Mouse (Mus musculus): Measurements from ENCODE around the gene Clstn1. TPM values are rescaled to one million over a fixed set of nuclear protein-coding genes. Genes with fewer than 3 reads are reported as not detected.
"Not testable (repeated sequence)": the region's sequence is repeated elsewhere in the genome, so short reads cannot be mapped to it uniquely, and the experiment has no call there.

Gene Clstn1
- polyA plus RNA-seq, 1 experiment from 2014 or later = 60.4 TPM

DNA sequence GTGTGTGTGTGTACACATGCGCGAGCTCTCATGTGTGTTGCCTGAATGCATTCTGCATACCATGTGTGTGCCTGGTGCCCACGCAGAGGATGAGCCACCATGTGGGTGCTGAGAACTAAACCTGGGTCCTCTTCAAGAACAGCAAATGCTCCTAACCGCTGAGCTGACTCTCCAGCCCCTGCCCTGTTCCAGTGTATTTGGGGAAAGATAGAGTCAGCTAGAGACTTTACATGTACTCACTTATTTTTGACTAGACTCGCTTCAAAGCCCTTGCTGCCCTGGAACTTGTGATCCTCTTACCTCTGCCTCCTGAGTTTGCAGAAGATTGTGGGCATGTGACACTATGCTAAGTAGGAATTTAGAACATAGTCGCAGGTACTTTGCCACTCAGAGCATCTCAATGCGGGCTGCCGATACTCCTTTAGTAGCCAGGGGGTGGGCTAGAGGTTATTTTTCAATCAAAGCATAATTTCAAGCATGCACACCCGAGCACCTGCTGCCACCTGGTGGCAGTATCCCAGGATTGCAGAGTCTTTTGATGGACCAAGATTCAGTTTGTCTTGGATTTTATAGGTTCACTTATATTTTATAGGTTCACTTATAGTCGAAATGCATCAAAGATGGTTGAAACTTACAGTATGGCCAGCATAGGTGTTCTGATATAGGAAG, 25.2 kb downstream of the Clstn1 start:
- no peak overlapping the region for H3K9ac ChIP-seq (ENCODE audit: low read depth, low read length)
- H3K27ac ChIP-seq (ENCODE audit: low read depth, low read length) = no peak overlapping the region
- no peak for ATAC-seq
- peaks cover 22% of the 10 kb centered on the region for H3K4me1 ChIP-seq (ENCODE audit: control insufficient read depth, insufficient read depth, low read depth, low read length)
- no peak overlapping the region for H3K4me3 ChIP-seq (ENCODE audit: low read length)
- H3K27me3 ChIP-seq (replicated peaks; ENCODE audit: control insufficient read depth, insufficient read depth, low read length) = no peaks in the 10 kb centered on the region
- H3K9me3 ChIP-seq (ENCODE audit: control insufficient read depth, low read length) = no peaks in the 10 kb centered on the region; the same call in 1 of the 2 replicates
- peaks cover 3% of the 10 kb centered on the region for H3K36me3 ChIP-seq (ENCODE audit: control insufficient read depth, insufficient read depth, low read length)
- WGBS = 51% methylated on average over 10 of the region's 10 CpGs
- no peak overlapping the region for H3K4me2 ChIP-seq (ENCODE audit: low read length)

DNA sequence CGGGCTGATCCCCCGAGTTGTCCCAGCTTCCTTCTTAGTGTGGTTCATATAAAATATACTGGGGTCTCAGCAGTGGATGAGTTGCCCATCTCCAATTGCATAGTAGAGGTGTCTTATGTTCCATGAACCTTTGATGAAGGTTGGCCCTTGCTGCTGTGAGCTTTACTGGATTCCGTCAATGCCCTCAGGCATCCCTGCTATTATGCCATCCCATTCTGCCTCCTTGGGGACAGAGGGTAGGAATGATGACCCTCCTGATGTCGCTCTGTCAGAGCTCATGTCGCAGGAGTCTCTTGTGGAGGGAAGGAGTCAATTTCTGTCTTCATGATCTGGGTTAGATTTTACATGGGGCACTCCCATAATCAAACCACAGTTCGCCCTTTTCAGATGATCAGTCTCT, 27.2 kb downstream of the Clstn1 start:
- H3K36me3 ChIP-seq (ENCODE audit: control insufficient read depth, insufficient read depth, low read length); H3K9ac ChIP-seq (ENCODE audit: low read depth, low read length); H3K9me3 ChIP-seq (ENCODE audit: control insufficient read depth, low read length); ATAC-seq; H3K4me2 ChIP-seq (ENCODE audit: low read length); H3K27me3 ChIP-seq (replicated peaks; ENCODE audit: control insufficient read depth, insufficient read depth, low read length); H3K4me1 ChIP-seq (ENCODE audit: control insufficient read depth, insufficient read depth, low read depth, low read length); H3K27ac ChIP-seq (ENCODE audit: low read depth, low read length); H3K4me3 ChIP-seq (ENCODE audit: low read length): not testable (repeated sequence)
- 76% methylated on average over 6 of the region's 6 CpGs for WGBS

DNA sequence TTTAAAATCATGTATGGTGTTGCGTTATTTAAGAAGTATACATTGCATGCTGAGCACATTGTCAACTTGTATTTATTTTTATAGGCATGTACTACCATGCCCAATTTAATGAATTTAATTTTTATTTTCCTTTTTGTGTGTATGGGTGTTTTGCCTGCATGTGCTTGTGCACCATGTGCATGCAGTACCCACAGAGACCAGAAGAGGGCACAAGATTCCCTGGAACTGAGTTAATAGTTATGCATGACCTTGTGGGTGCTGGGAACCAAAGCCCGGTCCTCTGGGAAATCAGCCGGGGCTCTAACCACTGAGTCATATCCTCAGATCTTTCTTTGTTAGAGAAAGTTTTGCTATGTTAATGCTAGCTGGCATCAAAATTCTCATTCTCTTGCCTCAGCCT, 28.6 kb downstream of the Clstn1 start:
- no peak overlapping the region for H3K4me2 ChIP-seq (ENCODE audit: low read length)
- no peak for ATAC-seq
- H3K27me3 ChIP-seq (replicated peaks; ENCODE audit: control insufficient read depth, insufficient read depth, low read length) = no peaks in the 10 kb centered on the region
- no peaks in the 10 kb centered on the region for H3K4me1 ChIP-seq (ENCODE audit: control insufficient read depth, insufficient read depth, low read depth, low read length)
- WGBS = 96% methylated on average over 3 of the region's 3 CpGs
- peaks cover 3% of the 10 kb centered on the region for H3K36me3 ChIP-seq (ENCODE audit: control insufficient read depth, insufficient read depth, low read length)
- H3K27ac ChIP-seq (ENCODE audit: low read depth, low read length) = no peak overlapping the region
- no peak overlapping the region for H3K9ac ChIP-seq (ENCODE audit: low read depth, low read length)
- H3K4me3 ChIP-seq (ENCODE audit: low read length) = no peak overlapping the region
- H3K9me3 ChIP-seq (ENCODE audit: control insufficient read depth, low read length) = no peaks in the 10 kb centered on the region; the same call in 1 of the 2 replicates

DNA sequence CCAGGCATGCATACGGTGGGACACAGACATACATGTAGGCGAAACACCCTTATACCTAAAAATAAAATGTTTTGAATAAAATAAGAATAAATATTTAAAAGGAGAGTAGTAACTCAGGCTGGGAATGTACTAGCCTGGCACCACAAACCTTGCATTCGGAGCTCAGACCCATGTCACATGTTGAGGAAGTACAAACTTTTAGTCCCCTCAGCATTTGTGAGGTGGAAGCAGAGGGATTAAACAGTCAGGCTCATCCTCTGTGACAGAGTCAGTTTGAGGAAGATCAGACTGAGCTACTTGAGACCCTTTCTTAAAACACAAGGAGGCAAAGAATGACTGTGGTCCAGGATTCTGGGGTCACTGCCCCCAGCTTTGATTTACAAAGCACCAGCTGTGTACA, 30.7 kb downstream of the Clstn1 start:
- ATAC-seq; H3K27me3 ChIP-seq (replicated peaks; ENCODE audit: control insufficient read depth, insufficient read depth, low read length); H3K4me1 ChIP-seq (ENCODE audit: control insufficient read depth, insufficient read depth, low read depth, low read length); H3K27ac ChIP-seq (ENCODE audit: low read depth, low read length); H3K4me3 ChIP-seq (ENCODE audit: low read length); H3K9ac ChIP-seq (ENCODE audit: low read depth, low read length); H3K9me3 ChIP-seq (ENCODE audit: control insufficient read depth, low read length); H3K4me2 ChIP-seq (ENCODE audit: low read length); H3K36me3 ChIP-seq (ENCODE audit: control insufficient read depth, insufficient read depth, low read length): not testable (repeated sequence)
- WGBS = 97% methylated on average over 3 of the region's 3 CpGs

DNA sequence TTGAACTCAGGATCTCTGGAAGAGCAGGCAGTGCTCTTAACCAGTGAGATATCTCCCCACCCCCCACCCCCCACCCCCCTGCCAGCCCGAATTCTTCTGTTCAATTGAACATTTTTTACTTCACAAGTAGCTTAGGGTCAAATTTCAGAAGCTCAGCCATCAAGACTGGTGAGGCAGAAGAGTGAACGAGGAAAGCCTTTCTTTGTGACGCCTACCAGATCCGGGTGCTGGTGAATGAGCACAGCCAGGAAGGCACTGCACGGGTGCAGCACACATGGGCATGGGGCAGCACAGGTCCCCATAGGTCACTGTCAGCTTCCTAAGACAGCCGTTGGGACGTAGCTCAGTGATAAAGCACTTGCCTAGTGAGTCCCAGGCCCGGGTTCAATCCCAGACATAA, 33.7 kb downstream of the Clstn1 start:
- H3K27me3 ChIP-seq (replicated peaks; ENCODE audit: control insufficient read depth, insufficient read depth, low read length) = no peaks in the 10 kb centered on the region
- H3K27ac ChIP-seq (ENCODE audit: low read depth, low read length) = no peak overlapping the region
- WGBS = 32% methylated on average over 8 of the region's 8 CpGs
- no peaks in the 10 kb centered on the region; the same call in 1 of the 2 replicates for H3K4me1 ChIP-seq (ENCODE audit: control insufficient read depth, insufficient read depth, low read depth, low read length)
- ATAC-seq = no peak
- H3K36me3 ChIP-seq (ENCODE audit: control insufficient read depth, insufficient read depth, low read length) = peaks cover under 1% of the 10 kb centered on the region
- H3K4me3 ChIP-seq (ENCODE audit: low read length) = no peak overlapping the region
- no peak overlapping the region for H3K4me2 ChIP-seq (ENCODE audit: low read length)
- no peak overlapping the region for H3K9ac ChIP-seq (ENCODE audit: low read depth, low read length)
- no peaks in the 10 kb centered on the region; the same call in 1 of the 2 replicates for H3K9me3 ChIP-seq (ENCODE audit: control insufficient read depth, low read length)

DNA sequence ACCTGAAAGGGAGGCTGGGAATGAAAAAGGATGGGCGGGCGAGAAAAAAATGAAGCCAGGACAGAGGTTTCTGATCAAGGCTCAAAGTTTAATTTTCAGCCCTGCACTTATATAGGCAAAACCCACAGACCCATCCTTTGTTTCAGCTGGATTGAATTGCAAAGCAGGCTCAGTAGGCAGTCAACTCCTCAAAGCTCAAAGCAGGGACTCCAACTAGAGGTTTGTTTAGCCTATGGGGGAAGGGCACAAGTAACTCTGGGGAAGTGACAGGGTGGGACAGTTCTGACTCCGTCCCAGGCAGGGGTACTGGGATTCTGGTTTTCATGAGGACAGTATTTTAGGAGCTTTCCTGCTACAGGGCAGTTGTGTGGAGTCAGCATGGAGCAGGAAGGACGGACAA, 35.0 kb downstream of the Clstn1 start:
- Histone ChIP-seq H3K27me3 (replicated peaks; ENCODE audit: control insufficient read depth, insufficient read depth, low read length) (no peaks in the 10 kb centered on the region), H3K27ac (ENCODE audit: low read depth, low read length) (no peak overlapping the region), H3K4me1 (ENCODE audit: control insufficient read depth, insufficient read depth, low read depth, low read length) (peaks cover under 1% of the 10 kb centered on the region; the same call in 1 of the 2 replicates), H3K9me3 (ENCODE audit: control insufficient read depth, low read length) (no peaks in the 10 kb centered on the region), H3K9ac (ENCODE audit: low read depth, low read length) (no peak overlapping the region), H3K4me3 (ENCODE audit: low read length) (no peak overlapping the region), H3K4me2 (ENCODE audit: low read length) (no peak overlapping the region), H3K36me3 (ENCODE audit: control insufficient read depth, insufficient read depth, low read length) (no peaks in the 10 kb centered on the region)
- no peak for ATAC-seq
- WGBS = 42% methylated on average over 4 of the region's 4 CpGs

DNA sequence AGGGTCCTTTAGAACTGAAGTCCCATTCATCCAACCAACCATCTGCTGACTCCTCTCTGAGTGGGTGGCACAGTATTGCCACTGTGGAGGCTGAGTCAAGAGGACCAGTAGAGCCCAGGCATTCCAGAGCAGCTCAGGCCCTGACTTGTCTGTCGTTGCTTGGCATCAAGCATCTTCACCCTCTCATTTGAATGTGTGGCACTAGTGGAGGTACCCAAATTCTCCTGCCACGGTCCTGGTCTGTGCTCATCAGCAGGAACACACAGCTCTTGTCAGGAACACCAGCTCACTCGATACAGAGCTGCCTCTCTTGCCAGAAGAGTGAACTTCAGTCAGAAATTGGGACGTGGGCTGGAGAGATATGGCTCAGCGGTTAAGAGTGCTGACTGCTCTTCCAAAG, 37.4 kb downstream of the Clstn1 start:
- H3K27me3 ChIP-seq (replicated peaks; ENCODE audit: control insufficient read depth, insufficient read depth, low read length) = no peaks in the 10 kb centered on the region
- no peaks in the 10 kb centered on the region for H3K9me3 ChIP-seq (ENCODE audit: control insufficient read depth, low read length)
- WGBS = 88% methylated on average over 5 of the region's 5 CpGs
- H3K36me3 ChIP-seq (ENCODE audit: control insufficient read depth, insufficient read depth, low read length) = no peaks in the 10 kb centered on the region
- no peak overlapping the region for H3K4me2 ChIP-seq (ENCODE audit: low read length)
- no peak overlapping the region for H3K27ac ChIP-seq (ENCODE audit: low read depth, low read length)
- no peak for ATAC-seq
- H3K4me1 ChIP-seq (ENCODE audit: control insufficient read depth, insufficient read depth, low read depth, low read length) = peaks cover 2% of the 10 kb centered on the region; the same call in 1 of the 2 replicates
- no peak overlapping the region for H3K4me3 ChIP-seq (ENCODE audit: low read length)
- no peak overlapping the region for H3K9ac ChIP-seq (ENCODE audit: low read depth, low read length)

DNA sequence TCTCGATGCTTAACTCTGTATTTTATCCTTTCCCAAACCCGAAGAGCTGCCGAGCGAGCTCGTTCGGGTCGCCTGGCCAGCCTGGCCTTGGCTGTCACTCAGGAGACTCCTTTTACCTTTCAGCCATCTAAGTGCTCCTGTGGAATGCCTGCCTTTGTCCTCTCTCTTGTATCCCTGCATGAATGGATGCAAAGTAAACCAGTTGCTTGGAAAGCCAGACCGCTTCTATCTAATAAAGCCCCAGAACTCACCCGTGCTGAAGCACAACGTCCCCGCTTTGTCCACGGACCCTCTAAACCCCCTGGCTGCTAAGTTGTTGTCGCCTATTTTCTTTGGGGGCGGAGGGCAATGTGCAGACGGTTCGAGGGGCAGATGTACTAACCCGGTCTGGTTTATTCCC, 40.5 kb downstream of the Clstn1 start:
- H3K4me3 ChIP-seq (ENCODE audit: low read length) = no peak overlapping the region
- no peak overlapping the region for H3K27ac ChIP-seq (ENCODE audit: low read depth, low read length)
- H3K4me1 ChIP-seq (ENCODE audit: control insufficient read depth, insufficient read depth, low read depth, low read length) = peaks cover 2% of the 10 kb centered on the region; the same call in 1 of the 2 replicates
- WGBS = 38% methylated on average over 17 of the region's 17 CpGs
- H3K36me3 ChIP-seq (ENCODE audit: control insufficient read depth, insufficient read depth, low read length) = peaks cover 9% of the 10 kb centered on the region
- no peak overlapping the region for H3K4me2 ChIP-seq (ENCODE audit: low read length)
- H3K27me3 ChIP-seq (replicated peaks; ENCODE audit: control insufficient read depth, insufficient read depth, low read length) = no peaks in the 10 kb centered on the region
- no peaks in the 10 kb centered on the region for H3K9me3 ChIP-seq (ENCODE audit: control insufficient read depth, low read length)
- H3K9ac ChIP-seq (ENCODE audit: low read depth, low read length) = no peak overlapping the region
- no peak for ATAC-seq

DNA sequence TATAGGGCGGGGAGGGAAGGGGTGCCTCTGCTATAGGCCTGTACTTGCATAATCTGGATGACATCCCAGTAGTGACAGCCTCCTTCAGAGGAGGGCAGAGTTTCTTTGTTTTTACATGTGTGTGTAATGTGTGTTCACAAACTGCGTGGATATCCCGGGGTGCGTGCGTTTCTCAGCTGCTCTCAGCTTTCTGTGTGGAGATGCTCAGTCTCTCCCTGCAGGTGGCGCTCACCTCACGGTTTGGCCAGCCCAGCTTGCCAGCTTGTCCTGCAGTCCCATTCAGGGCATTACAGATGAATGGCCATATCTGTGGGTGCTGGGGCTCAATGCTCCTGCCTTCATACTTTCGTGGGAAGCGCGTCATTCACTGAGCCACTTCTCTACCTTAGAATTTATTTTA, 42.1 kb downstream of the Clstn1 start:
- ATAC-seq = 0 out of 2 replicates have a peak, but pooled peaks have one; percentile 35
- peaks cover 19% of the 10 kb centered on the region for H3K36me3 ChIP-seq (ENCODE audit: control insufficient read depth, insufficient read depth, low read length)
- H3K4me1 ChIP-seq (ENCODE audit: control insufficient read depth, insufficient read depth, low read depth, low read length) = peaks cover 2% of the 10 kb centered on the region; the same call in 1 of the 2 replicates
- H3K9ac ChIP-seq (ENCODE audit: low read depth, low read length) = no peak overlapping the region
- H3K27me3 ChIP-seq (replicated peaks; ENCODE audit: control insufficient read depth, insufficient read depth, low read length) = no peaks in the 10 kb centered on the region
- no peak overlapping the region for H3K4me3 ChIP-seq (ENCODE audit: low read length)
- no peak overlapping the region; the same call in 1 of the 2 replicates for H3K27ac ChIP-seq (ENCODE audit: low read depth, low read length)
- no peaks in the 10 kb centered on the region for H3K9me3 ChIP-seq (ENCODE audit: control insufficient read depth, low read length)
- H3K4me2 ChIP-seq (ENCODE audit: low read length) = no peak overlapping the region
- WGBS = 70% methylated on average over 10 of the region's 10 CpGs
